Mouse (Mus musculus) thymus, adult 2 months (tissue): ENCODE results near the gene Isyna1. TPM values are rescaled to one million over a fixed set of nuclear protein-coding genes. Genes with fewer than 3 reads are reported as not detected.
A peak's percentile ranks its signal among the peaks of the same experiment; 100 is the strongest.

Experiments used
- DNase-seq: peaks from one replicate; pipeline ENCODE4 v3.0.0; 2021
- H3K27ac ChIP-seq: fragments of 200-500 bp; 2 replicates; pipeline ENCODE4 v1.5.1; 2012; ENCODE audit warnings: low read length, control low read depth; ENCODE audit not compliant: control insufficient read depth, insufficient read depth
- H3K27me3 ChIP-seq: fragments of 200-500 bp; 2 replicates; pipeline ENCODE4 v1.6.1; 2012; ENCODE audit warnings: mild to moderate bottlenecking, low read length, moderate library complexity, mixed read lengths; ENCODE audit not compliant: control insufficient read depth, insufficient read depth
- H3K36me3 ChIP-seq: fragments of 200-500 bp; 2 replicates; pipeline ENCODE4 v1.6.1; 2012; ENCODE audit warnings: mild to moderate bottlenecking, low read length, moderate library complexity; ENCODE audit not compliant: control insufficient read depth, insufficient read depth
- H3K4me1 ChIP-seq: fragments of 200-500 bp; replicated peaks from 2 replicates; pipeline ENCODE4 v1.6.1; 2012; ENCODE audit warnings: low read length; ENCODE audit not compliant: control insufficient read depth, insufficient read depth
- H3K4me3 ChIP-seq: fragments of 200-500 bp; 2 replicates; pipeline ENCODE4 v1.5.1; 2012; ENCODE audit warnings: mild to moderate bottlenecking, low read length, control low read depth, moderate library complexity; ENCODE audit not compliant: control insufficient read depth, insufficient read depth
- CTCF ChIP-seq: fragments of 200-500 bp; IDR thresholded peaks from 2 replicates; pipeline ENCODE4 v1.5.1; 2012; ENCODE audit warnings: mild to moderate bottlenecking, control low read depth, low read length, moderate library complexity, borderline replicate concordance; ENCODE audit not compliant: control insufficient read depth, poor library complexity, insufficient read depth; ENCODE audit errors: extremely low read depth
- POLR2A ChIP-seq: fragments of 200-500 bp; IDR thresholded peaks from 2 replicates; pipeline ENCODE4 v1.6.1; 2012; ENCODE audit warnings: mild to moderate bottlenecking, low read length, control low read depth, moderate library complexity; ENCODE audit not compliant: control insufficient read depth, poor library complexity, insufficient read depth; ENCODE audit errors: extremely low read depth
- WGBS: fragments of 180-500 bp; shearing (Covaris S2); methylation state at CpG from one replicate; pipeline ENCODE4 v1.1.7; 2018; 5-methylcytosine and 5-hydroxymethylcytosine counted together
- polyA plus RNA-seq: library from polyadenylated mRNA; depleted of rRNA; stranded (reverse); fragments of >200 nt; gene quantifications from 2 replicates; pipeline ENCODE4 v1.2.3, GENCODE M21; 2012

The Isyna1 gene
- polyA plus RNA-seq, 1 experiment: 185 TPM

GRCm38 (mm10) chr8:70600473-70601270 is 6.5 kb downstream of the Isyna1 start:
- Histone ChIP-seq H3K27me3 (no peaks in the 10 kb centered on the region), H3K36me3 (peaks cover 12% of the 10 kb centered on the region; the same call in 1 of the 2 replicates), H3K27ac (no peak overlapping the region), H3K4me3 (no peak overlapping the region), H3K4me1 (peaks cover 10% of the 10 kb centered on the region)
- no peak for DNase-seq
- 61% methylated on average over 10 of the region's 10 CpGs for WGBS
- TF ChIP-seq CTCF (no peak), POLR2A (no peak)

DNA sequence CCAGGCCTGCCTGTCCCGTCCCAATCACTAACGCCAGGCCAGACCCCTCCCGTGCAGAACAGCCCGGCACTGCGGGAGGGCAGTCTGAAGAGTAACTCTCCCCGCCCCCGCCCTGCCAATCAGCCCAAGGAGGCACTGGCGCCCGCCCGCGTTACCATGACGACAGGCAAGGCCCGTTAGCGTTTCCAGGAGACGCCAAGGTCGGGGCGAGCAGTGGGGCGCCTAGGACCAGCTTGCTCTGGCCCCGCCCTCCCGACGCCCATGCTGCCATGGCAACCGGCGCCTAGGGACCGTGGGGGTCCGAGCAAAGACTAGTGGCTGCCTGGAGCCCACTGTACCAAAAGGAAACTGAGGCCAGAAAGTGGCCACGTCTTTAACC is 7.1 kb downstream of the Isyna1 start:
- H3K4me3 ChIP-seq: no peak overlapping the region
- peaks cover 12% of the 10 kb centered on the region for H3K4me1 ChIP-seq
- no peak overlapping the region for H3K27ac ChIP-seq
- no peaks in the 10 kb centered on the region for H3K27me3 ChIP-seq
- TF ChIP-seq POLR2A (no peak), CTCF (no peak)
- WGBS: 24% methylated on average over 26 of the region's 26 CpGs
- peaks cover 12% of the 10 kb centered on the region; the same call in 1 of the 2 replicates for H3K36me3 ChIP-seq
- peak; percentile 60 for DNase-seq

DNA sequence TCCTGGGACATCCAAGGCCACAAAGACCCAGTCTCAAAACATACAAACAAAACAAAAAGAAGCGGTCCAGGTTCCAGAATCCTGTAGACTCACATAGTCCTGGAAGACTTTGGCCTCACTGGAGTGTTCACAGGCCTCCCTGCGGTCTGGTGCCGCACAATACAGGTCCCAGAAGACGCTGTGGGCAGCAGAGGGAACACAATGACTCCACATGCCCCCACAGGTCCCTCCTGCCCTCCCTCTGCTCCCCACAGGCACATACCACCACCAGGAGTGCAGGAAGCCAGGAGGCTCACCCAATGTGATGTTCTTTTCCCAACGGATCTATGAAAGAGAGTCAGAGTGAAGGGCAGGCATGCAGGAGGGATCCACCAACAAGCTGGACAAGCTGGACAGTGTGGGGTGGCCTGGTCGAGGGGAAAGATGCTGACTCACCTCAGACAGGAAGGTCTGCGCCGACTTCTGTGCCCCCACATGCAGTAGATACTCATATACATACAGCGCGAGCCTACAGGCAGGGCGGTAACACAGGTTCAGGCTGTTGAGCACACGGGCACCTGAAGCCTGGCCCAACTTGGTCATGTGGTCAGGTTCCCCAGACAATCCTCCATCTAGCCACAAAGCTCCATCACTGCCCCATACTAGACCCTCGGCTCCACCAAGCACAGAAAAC is 8.1 kb downstream of the Isyna1 start:
- no peak overlapping the region for H3K27ac ChIP-seq
- H3K4me3 ChIP-seq: no peak overlapping the region
- no peaks in the 10 kb centered on the region for H3K27me3 ChIP-seq
- TF ChIP-seq CTCF (no peak), POLR2A (no peak)
- DNase-seq: no peak
- peaks cover 12% of the 10 kb centered on the region; the same call in 1 of the 2 replicates for H3K36me3 ChIP-seq
- 92% methylated on average over 13 of the region's 13 CpGs for WGBS
- H3K4me1 ChIP-seq: peaks cover 22% of the 10 kb centered on the region

DNA sequence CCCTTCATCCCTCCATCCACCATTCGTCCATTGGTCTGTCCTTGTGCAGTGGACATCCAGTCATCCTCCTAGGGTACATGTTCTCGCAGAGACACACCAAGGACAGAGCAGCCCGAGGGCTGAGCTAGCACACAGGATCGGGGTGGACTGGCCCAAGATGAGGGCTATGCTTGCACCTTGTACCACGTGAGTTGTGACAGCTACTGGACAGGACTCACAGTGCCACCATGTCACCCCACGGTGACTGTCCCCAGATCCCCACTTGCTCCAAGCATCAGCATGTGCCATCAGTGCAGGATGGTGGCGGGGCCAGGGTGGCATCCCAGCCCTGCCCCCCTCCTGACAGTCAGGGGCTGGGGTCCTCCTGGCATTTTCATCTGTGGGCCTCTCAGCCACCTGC is 10.4 kb downstream of the Isyna1 start:
- no peak for TF ChIP-seq CTCF
- TF ChIP-seq POLR2A: no peak
- Histone ChIP-seq H3K27ac (no peak overlapping the region), H3K4me3 (no peak overlapping the region), H3K36me3 (0 out of 2 replicates have a peak, but pooled peaks cover 4% of the 10 kb centered on the region), H3K27me3 (no peaks in the 10 kb centered on the region), H3K4me1 (peaks cover 40% of the 10 kb centered on the region)
- 96% methylated on average over 7 of the region's 7 CpGs for WGBS
- no peak for DNase-seq

DNA sequence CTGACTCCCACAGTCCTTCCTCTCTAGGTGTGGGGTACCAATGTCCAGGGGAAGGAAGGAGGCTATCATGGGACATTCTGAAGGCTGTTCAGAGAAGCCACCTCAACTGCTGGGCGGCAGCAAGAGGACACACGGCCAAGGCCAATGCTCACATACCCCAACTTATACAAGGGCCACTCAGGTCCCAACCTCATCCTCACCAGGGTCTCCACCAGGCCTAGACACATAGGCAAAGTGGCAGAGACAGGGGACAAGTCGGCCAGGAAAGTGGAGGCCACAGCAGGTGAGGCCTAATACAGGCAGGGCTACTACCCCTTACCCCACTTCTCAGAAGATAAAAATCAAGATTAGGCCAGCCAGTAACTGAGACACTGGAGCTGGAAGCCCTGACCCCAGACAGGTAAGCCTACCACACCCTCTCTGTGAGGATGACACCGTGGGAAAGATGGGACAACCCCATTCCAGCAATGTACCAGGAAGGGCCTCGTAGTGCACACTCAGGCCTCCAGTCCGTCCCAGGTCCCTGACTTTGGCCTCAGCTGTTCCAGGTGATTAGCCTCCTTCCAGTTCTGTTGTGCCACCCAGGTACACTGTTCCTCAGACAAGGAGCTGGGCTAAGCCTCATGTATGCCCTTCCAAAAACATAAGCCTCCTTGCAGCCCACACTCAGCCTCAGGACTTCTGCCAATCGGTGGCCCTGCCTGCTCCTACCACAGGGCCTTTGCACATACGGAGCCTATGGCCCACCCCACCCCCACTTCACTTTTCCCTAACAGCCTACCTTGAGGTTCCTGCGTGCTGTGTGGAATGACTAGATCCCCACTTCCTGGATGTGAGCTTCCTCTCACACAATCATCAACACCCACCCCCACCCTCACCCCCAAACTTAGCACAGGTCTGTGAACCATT is 12.0 kb downstream of the Isyna1 start:
- 77% methylated on average over 9 of the region's 9 CpGs for WGBS
- Histone ChIP-seq H3K27ac (no peak overlapping the region), H3K4me3 (no peak overlapping the region), H3K36me3 (0 out of 2 replicates have a peak, but pooled peaks cover 4% of the 10 kb centered on the region), H3K4me1 (peaks cover 43% of the 10 kb centered on the region), H3K27me3 (no peaks in the 10 kb centered on the region)
- DNase-seq: no peak
- TF ChIP-seq CTCF (no peak), POLR2A (no peak)
